Mouse (Mus musculus) lung, postnatal 0 days (tissue): ENCODE measurements around the gene Ctps2. TPM values are rescaled to one million over a fixed set of nuclear protein-coding genes. Genes with fewer than 3 reads are reported as not detected.

Experiments used
- ATAC-seq: fragments of 200-750 bp; cut with Nextera tagmentation; 2 replicates; pipeline ENCODE4 v1.8.0; 2017; ENCODE audit warnings: moderate library complexity
- DNase-seq: peaks from one replicate; pipeline ENCODE4 v3.0.0-alpha.2; 2016; ENCODE audit warnings: low spot score
- H3K27ac ChIP-seq: fragments of 300-500 bp; sonication (generic); 2 replicates; pipeline ENCODE4 v1.5.1; 2014; ENCODE audit warnings: antibody characterized with exemption, mild to moderate bottlenecking, low read length, mixed read lengths
- H3K27me3 ChIP-seq: fragments of 300-500 bp; sonication (generic); replicated peaks from 2 replicates; pipeline ENCODE4 v1.6.1; 2014; ENCODE audit warnings: low read length, mixed read lengths; ENCODE audit not compliant: insufficient read depth
- H3K36me3 ChIP-seq: fragments of 300-500 bp; sonication (generic); 2 replicates; pipeline ENCODE4 v1.6.1; 2014; ENCODE audit warnings: low read length, mixed read lengths; ENCODE audit not compliant: insufficient read depth
- H3K4me1 ChIP-seq: fragments of 300-500 bp; sonication (generic); 2 replicates; pipeline ENCODE4 v1.6.1; 2014; ENCODE audit warnings: antibody characterized with exemption, low read depth, low read length, mixed read lengths; ENCODE audit not compliant: insufficient read depth
- H3K4me2 ChIP-seq: fragments of 300-500 bp; sonication (generic); replicated peaks from 2 replicates; pipeline ENCODE4 v1.6.1; 2014; ENCODE audit warnings: low read depth, mild to moderate bottlenecking, low read length, moderate library complexity, mixed read lengths
- H3K4me3 ChIP-seq: fragments of 300-500 bp; sonication (generic); 2 replicates; pipeline ENCODE4 v1.5.1; 2014; ENCODE audit warnings: low read depth, low read length
- H3K9ac ChIP-seq: fragments of 300-500 bp; sonication (generic); replicated peaks from 2 replicates; pipeline ENCODE4 v1.6.1; 2014; ENCODE audit warnings: low read depth, mild to moderate bottlenecking
- H3K9me3 ChIP-seq: fragments of 300-500 bp; sonication (generic); 2 replicates; pipeline ENCODE4 v1.6.1; 2016; ENCODE audit warnings: low read length, mixed read lengths
- CTCF ChIP-seq: IDR thresholded peaks from 2 replicates; pipeline ENCODE4 v1.5.1; 2016; ENCODE audit warnings: antibody characterized with exemption, mild to moderate bottlenecking
- EP300 ChIP-seq: IDR thresholded peaks from 2 replicates; pipeline ENCODE4 v1.6.1; 2016; ENCODE audit warnings: antibody characterized with exemption, mild to moderate bottlenecking, control low read depth
- WGBS: fragments of 180-500 bp; shearing (Covaris S2); extraction: QIAGEN DNeasy Blood & Tissue Kit; methylation state at CpG from one replicate; pipeline ENCODE4 v1.1.7; 2014; 5-methylcytosine and 5-hydroxymethylcytosine counted together
- polyA plus RNA-seq: library from polyadenylated mRNA; unstranded; fragments of >200 nt; fragmentation: Nextera tagmentation; extraction: Ambion mirVana; gene quantifications from 2 replicates; pipeline ENCODE4 v1.2.1, GENCODE M21; 2015

Ctps2 gene
- polyA plus RNA-seq, 1 experiment from 2014 or later = 62.0 TPM

GRCm38 (mm10) chrX:162931467-162931866 is 30.4 kb downstream of the Ctps2 start:
- Histone ChIP-seq H3K9me3 (no peaks in the 10 kb centered on the region), H3K4me3 (no peak overlapping the region), H3K27ac (no peak overlapping the region), H3K9ac (no peak overlapping the region), H3K36me3 (no peaks in the 10 kb centered on the region), H3K4me1 (no peaks in the 10 kb centered on the region), H3K27me3 (no peaks in the 10 kb centered on the region), H3K4me2 (no peak overlapping the region)
- TF ChIP-seq EP300 (no peak), CTCF (no peak)
- 87% methylated on average over 2 of the region's 2 CpGs for WGBS
- ATAC-seq (no peak), DNase-seq (no peak)

- DNase-seq (peak; percentile 8), ATAC-seq (no peak)
- no peaks in the 10 kb centered on the region for H3K27me3 ChIP-seq
- H3K4me1 ChIP-seq = no peaks in the 10 kb centered on the region
- no peak overlapping the region for H3K9ac ChIP-seq
- H3K4me3 ChIP-seq = no peak overlapping the region
- no peak overlapping the region for H3K4me2 ChIP-seq
- no peaks in the 10 kb centered on the region for H3K36me3 ChIP-seq
- no peak for TF ChIP-seq EP300
- no peak for TF ChIP-seq CTCF
- no peaks in the 10 kb centered on the region for H3K9me3 ChIP-seq
- H3K27ac ChIP-seq = no peak overlapping the region
- 67% methylated on average over 1 of the region's 1 CpGs for WGBS
Observed at GRCm38 (mm10) chrX:162942027-162942426, 41.0 kb downstream of the Ctps2 start.

GRCm38 (mm10) chrX:162949811-162950439 is 48.9 kb downstream of the Ctps2 start:
- Histone ChIP-seq H3K27ac (no peak overlapping the region), H3K4me2 (no peak overlapping the region), H3K9me3 (no peaks in the 10 kb centered on the region), H3K27me3 (no peaks in the 10 kb centered on the region), H3K4me3 (no peak overlapping the region), H3K4me1 (no peaks in the 10 kb centered on the region), H3K9ac (no peak overlapping the region), H3K36me3 (no peaks in the 10 kb centered on the region)
- DNase-seq = peak; percentile 48
- 25% methylated on average over 3 of the region's 3 CpGs for WGBS
- no peak for ATAC-seq
- TF ChIP-seq EP300 (no peak), CTCF (peak; percentile 60)

GRCm38 (mm10) chrX:162957921-162958320 is 56.9 kb downstream of the Ctps2 start:
- no peak overlapping the region for H3K27ac ChIP-seq
- no peak for ATAC-seq
- no peaks in the 10 kb centered on the region for H3K36me3 ChIP-seq
- WGBS = 82% methylated on average over 3 of the region's 3 CpGs
- no peak for DNase-seq
- H3K27me3 ChIP-seq = no peaks in the 10 kb centered on the region
- H3K4me1 ChIP-seq = no peaks in the 10 kb centered on the region
- H3K4me3 ChIP-seq = no peak overlapping the region
- H3K4me2 ChIP-seq = no peak overlapping the region
- no peak overlapping the region for H3K9ac ChIP-seq
- no peak for TF ChIP-seq EP300
- no peak for TF ChIP-seq CTCF
- no peaks in the 10 kb centered on the region for H3K9me3 ChIP-seq

GRCm38 (mm10) chrX:162963840-162964239 is 62.8 kb downstream of the Ctps2 start:
- no peak for DNase-seq
- ATAC-seq = no peak
- 49% methylated on average over 4 of the region's 4 CpGs for WGBS
- Histone ChIP-seq H3K4me1 (no peaks in the 10 kb centered on the region), H3K9me3 (no peaks in the 10 kb centered on the region), H3K4me3 (no peak overlapping the region), H3K27ac (no peak overlapping the region), H3K4me2 (no peak overlapping the region), H3K36me3 (no peaks in the 10 kb centered on the region), H3K27me3 (no peaks in the 10 kb centered on the region), H3K9ac (no peak overlapping the region)
- TF ChIP-seq EP300 = no peak
- TF ChIP-seq CTCF = no peak

GRCm38 (mm10) chrX:162964383-162964782 is 63.3 kb downstream of the Ctps2 start, which contains the start of gene S100g:
TSS of gene S100g (minus strand) at chrX:162964599.
- no peaks in the 10 kb centered on the region for H3K36me3 ChIP-seq
- no peaks in the 10 kb centered on the region for H3K4me1 ChIP-seq
- 36% methylated on average over 3 of the region's 3 CpGs for WGBS
- H3K9ac ChIP-seq = no peak within 1 kb of the TSS
- no peaks in the 10 kb centered on the region for H3K9me3 ChIP-seq
- TF ChIP-seq EP300 (peak; percentile 65), CTCF (no peak)
- H3K27me3 ChIP-seq = no peaks in the 10 kb centered on the region
- ATAC-seq = peak; percentile 75
- peak; percentile 58 for DNase-seq
- no peak within 1 kb of the TSS for H3K4me2 ChIP-seq
- no peak within 1 kb of the TSS for H3K27ac ChIP-seq
- no peak within 1 kb of the TSS for H3K4me3 ChIP-seq

- Histone ChIP-seq H3K4me1 (no peaks in the 10 kb centered on the region), H3K27me3 (no peaks in the 10 kb centered on the region), H3K9ac (no peak overlapping the region), H3K4me2 (no peak overlapping the region), H3K4me3 (no peak overlapping the region), H3K27ac (no peak overlapping the region), H3K9me3 (no peaks in the 10 kb centered on the region), H3K36me3 (no peaks in the 10 kb centered on the region)
- peak; percentile 12 for DNase-seq
- WGBS = 44% methylated on average over 8 of the region's 8 CpGs
- no peak for TF ChIP-seq CTCF
- no peak for TF ChIP-seq EP300
- no peak; the same call in 1 of the 2 replicates for ATAC-seq
Observed at GRCm38 (mm10) chrX:162967456-162967855, 66.4 kb downstream of the Ctps2 start.
